Mouse (Mus musculus) heart, embryonic 15.5 days (tissue): ENCODE measurements around the gene Rpl23. TPM values are rescaled to one million over a fixed set of nuclear protein-coding genes. Genes with fewer than 3 reads are reported as not detected.
A peak's percentile ranks its signal among the peaks of the same experiment; 100 is the strongest.

Experiments
- ATAC-seq: fragments of 200-750 bp; cut with Nextera tagmentation; replicated peaks from 2 replicates; pipeline ENCODE4 v1.8.0; 2017; ENCODE audit warnings: low read depth, moderate TSS enrichment; ENCODE audit not compliant: insufficient number of reproducible peaks, insufficient read depth, low FRiP score
- H3K27ac ChIP-seq: fragments of 300-500 bp; sonication (generic); 2 replicates; pipeline ENCODE4 v1.5.1; 2015; ENCODE audit warnings: mild to moderate bottlenecking, inconsistent platforms
- H3K27me3 ChIP-seq: fragments of 300-500 bp; sonication (generic); 2 replicates; pipeline ENCODE4 v1.6.1; 2015; ENCODE audit warnings: inconsistent platforms
- H3K36me3 ChIP-seq: fragments of 300-500 bp; sonication (generic); 2 replicates; pipeline ENCODE4 v1.6.1; 2015; ENCODE audit warnings: mild to moderate bottlenecking, inconsistent platforms
- H3K4me1 ChIP-seq: fragments of 300-500 bp; sonication (generic); replicated peaks from 2 replicates; pipeline ENCODE4 v1.6.1; 2015; ENCODE audit warnings: inconsistent platforms
- H3K4me2 ChIP-seq: fragments of 300-500 bp; sonication (generic); 2 replicates; pipeline ENCODE4 v1.6.1; 2015; ENCODE audit warnings: inconsistent platforms, mild to moderate bottlenecking, moderate library complexity
- H3K4me3 ChIP-seq: fragments of 300-500 bp; sonication (generic); 2 replicates; pipeline ENCODE4 v1.5.1; 2015; ENCODE audit warnings: mild to moderate bottlenecking, inconsistent platforms
- H3K9ac ChIP-seq: fragments of 300-500 bp; sonication (generic); 2 replicates; pipeline ENCODE4 v1.6.1; 2015; ENCODE audit warnings: mild to moderate bottlenecking, inconsistent platforms
- H3K9me3 ChIP-seq: fragments of 300-500 bp; sonication (generic); replicated peaks from 2 replicates; pipeline ENCODE4 v1.6.1; 2016; ENCODE audit warnings: inconsistent platforms
- WGBS: fragments of 180-500 bp; shearing (Covaris S2); methylation state at CpG from one replicate; pipeline ENCODE4 v1.1.7; 2015; ENCODE audit warnings: mixed read lengths; 5-methylcytosine and 5-hydroxymethylcytosine counted together
- polyA plus RNA-seq: library from polyadenylated mRNA; unstranded; fragments of >200 nt; fragmentation: Nextera tagmentation; extraction: Ambion mirVana; gene quantifications from 2 replicates; pipeline ENCODE4 v1.2.1, GENCODE M21; 2015

Gene Rpl23
- polyA plus RNA-seq, 1 experiment from 2014 or later, result 399 TPM

- peaks cover 68% of the 10 kb centered on the region for H3K36me3 ChIP-seq
- H3K9me3 ChIP-seq, result no peaks in the 10 kb centered on the region
- H3K4me1 ChIP-seq, result no peaks in the 10 kb centered on the region
- no peak for ATAC-seq
- no peaks in the 10 kb centered on the region for H3K27me3 ChIP-seq
- H3K27ac ChIP-seq, result no peak overlapping the region
- H3K9ac ChIP-seq, result no peak overlapping the region
- no peak overlapping the region for H3K4me3 ChIP-seq
- no peak overlapping the region for H3K4me2 ChIP-seq
- WGBS, result 95% methylated on average over 1 of the region's 1 CpGs
Observed at GRCm38 (mm10) chr11:97758125-97758524, 24.1 kb downstream of the Rpl23 start.

DNA sequence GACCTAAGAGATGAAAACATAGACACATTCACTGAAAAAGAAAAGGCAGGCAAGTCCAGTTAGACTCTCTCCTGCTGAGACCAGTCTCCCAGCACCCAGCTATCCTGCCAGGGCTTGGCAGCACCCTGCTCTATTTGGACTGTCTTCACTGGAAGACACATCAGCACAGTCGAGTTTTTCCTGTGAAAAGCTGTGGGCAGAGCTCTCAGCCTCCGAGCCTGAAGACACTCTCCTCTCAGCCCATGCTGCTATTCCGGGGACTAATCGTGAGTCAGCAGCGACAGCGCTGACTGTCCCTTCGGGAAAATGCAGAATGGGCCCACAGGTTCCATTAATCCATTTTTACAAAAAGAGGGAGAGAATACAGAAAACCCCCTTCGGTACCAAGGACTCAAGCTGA, 29.0 kb downstream of the Rpl23 start:
- no peak overlapping the region for H3K4me3 ChIP-seq
- no peak overlapping the region for H3K4me2 ChIP-seq
- H3K4me1 ChIP-seq, result no peaks in the 10 kb centered on the region
- H3K27ac ChIP-seq, result no peak overlapping the region
- 90% methylated on average over 8 of the region's 8 CpGs for WGBS
- peaks cover 66% of the 10 kb centered on the region for H3K36me3 ChIP-seq
- H3K9ac ChIP-seq, result no peak overlapping the region
- no peak for ATAC-seq
- H3K9me3 ChIP-seq, result no peaks in the 10 kb centered on the region
- no peaks in the 10 kb centered on the region for H3K27me3 ChIP-seq

DNA sequence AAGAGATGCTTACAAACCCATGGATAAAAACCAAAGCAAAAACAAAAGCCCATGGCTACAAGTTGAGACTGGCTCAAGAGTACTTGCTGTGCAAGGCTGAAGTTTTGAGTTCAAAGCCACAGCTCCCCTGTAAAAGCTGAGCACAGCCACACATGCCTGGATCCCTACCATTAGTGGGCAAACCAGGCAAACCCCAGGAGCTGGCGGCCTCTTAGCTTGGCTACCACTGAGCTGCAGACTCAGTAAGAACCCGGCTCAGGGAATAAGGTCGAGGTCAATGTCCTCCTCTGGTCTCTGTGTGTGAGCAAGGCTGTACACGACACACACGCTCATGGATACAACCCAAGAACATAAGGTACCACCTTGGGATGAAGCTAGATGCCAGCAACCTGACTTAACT, 33.7 kb downstream of the Rpl23 start:
- H3K4me2 ChIP-seq, result no peak overlapping the region
- no peak for ATAC-seq
- H3K4me1 ChIP-seq, result peaks cover 4% of the 10 kb centered on the region
- no peaks in the 10 kb centered on the region for H3K9me3 ChIP-seq
- no peak overlapping the region for H3K9ac ChIP-seq
- H3K27me3 ChIP-seq, result no peaks in the 10 kb centered on the region
- peaks cover 50% of the 10 kb centered on the region for H3K36me3 ChIP-seq
- 84% methylated on average over 5 of the region's 5 CpGs for WGBS
- no peak overlapping the region for H3K4me3 ChIP-seq
- no peak overlapping the region for H3K27ac ChIP-seq

DNA sequence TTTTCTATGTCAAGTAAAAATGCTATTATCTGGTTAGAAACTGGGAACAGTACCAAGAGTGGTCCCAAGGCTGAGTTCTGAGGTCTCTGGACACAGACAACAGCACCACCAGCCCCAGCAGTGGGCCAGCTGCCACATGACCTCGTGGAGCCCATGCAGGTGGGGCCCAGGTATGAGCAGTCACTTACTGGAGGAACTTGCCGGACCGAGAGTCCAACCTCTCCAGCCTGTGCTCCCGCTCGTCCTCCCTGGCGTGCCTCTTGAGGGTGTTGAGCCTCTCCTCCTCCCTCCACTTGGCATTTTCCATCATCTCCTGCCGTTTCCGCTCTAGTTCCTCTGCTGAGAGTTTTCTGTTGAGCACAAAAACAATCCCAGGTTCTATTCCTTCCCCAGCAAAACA, 34.5 kb downstream of the Rpl23 start:
- H3K9me3 ChIP-seq, result no peaks in the 10 kb centered on the region
- peaks cover 43% of the 10 kb centered on the region for H3K36me3 ChIP-seq
- H3K9ac ChIP-seq, result no peak overlapping the region
- H3K4me1 ChIP-seq, result peaks cover 11% of the 10 kb centered on the region
- ATAC-seq, result no peak
- WGBS, result 82% methylated on average over 8 of the region's 8 CpGs
- no peak overlapping the region for H3K4me2 ChIP-seq
- no peak overlapping the region for H3K27ac ChIP-seq
- no peaks in the 10 kb centered on the region for H3K27me3 ChIP-seq
- no peak overlapping the region for H3K4me3 ChIP-seq

DNA sequence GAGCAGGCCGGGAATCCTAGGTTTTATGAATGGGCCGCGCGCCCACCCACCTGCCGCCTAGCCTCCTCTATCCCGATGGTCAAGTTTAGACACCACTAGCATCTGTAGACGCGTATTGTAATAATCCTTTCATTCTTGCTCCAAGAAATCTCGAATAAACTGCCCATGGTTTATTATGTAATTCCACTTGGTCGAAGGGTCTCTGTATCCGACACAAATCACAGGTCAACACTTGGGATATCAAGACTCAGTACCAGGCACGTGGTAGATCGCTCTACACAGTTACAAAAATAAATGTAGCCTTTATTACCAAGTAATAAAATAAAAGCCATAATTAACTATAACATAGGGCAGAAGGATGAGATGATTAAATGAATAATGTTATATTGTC, 36.9 kb downstream of the Rpl23 start:
- H3K27me3 ChIP-seq, result no peaks in the 10 kb centered on the region
- peaks cover 23% of the 10 kb centered on the region for H3K36me3 ChIP-seq
- no peak overlapping the region for H3K27ac ChIP-seq
- peaks cover 22% of the 10 kb centered on the region for H3K4me1 ChIP-seq
- 8% methylated on average over 13 of the region's 13 CpGs for WGBS
- H3K4me2 ChIP-seq, result peak overlapping the region; percentile 64
- no peaks in the 10 kb centered on the region for H3K9me3 ChIP-seq
- peak overlapping the region; percentile 95 for H3K4me3 ChIP-seq
- no peak overlapping the region; the same call in 1 of the 2 replicates for H3K9ac ChIP-seq
- ATAC-seq, result no peak

GRCm38 (mm10) chr11:97744718-97745330, 37.4 kb downstream of the Rpl23 start:
- Histone ChIP-seq H3K27ac (peak overlapping the region; percentile 92), H3K4me3 (peak overlapping the region; percentile 95), H3K9ac (peak overlapping the region; percentile 94), H3K4me2 (peak overlapping the region; percentile 84), H3K36me3 (peaks cover 20% of the 10 kb centered on the region; the same call in 1 of the 2 replicates), H3K9me3 (no peaks in the 10 kb centered on the region), H3K27me3 (no peaks in the 10 kb centered on the region), H3K4me1 (peaks cover 22% of the 10 kb centered on the region)
- under 1% methylated on average over 57 of the region's 57 CpGs for WGBS
- ATAC-seq, result peak; percentile 96

DNA sequence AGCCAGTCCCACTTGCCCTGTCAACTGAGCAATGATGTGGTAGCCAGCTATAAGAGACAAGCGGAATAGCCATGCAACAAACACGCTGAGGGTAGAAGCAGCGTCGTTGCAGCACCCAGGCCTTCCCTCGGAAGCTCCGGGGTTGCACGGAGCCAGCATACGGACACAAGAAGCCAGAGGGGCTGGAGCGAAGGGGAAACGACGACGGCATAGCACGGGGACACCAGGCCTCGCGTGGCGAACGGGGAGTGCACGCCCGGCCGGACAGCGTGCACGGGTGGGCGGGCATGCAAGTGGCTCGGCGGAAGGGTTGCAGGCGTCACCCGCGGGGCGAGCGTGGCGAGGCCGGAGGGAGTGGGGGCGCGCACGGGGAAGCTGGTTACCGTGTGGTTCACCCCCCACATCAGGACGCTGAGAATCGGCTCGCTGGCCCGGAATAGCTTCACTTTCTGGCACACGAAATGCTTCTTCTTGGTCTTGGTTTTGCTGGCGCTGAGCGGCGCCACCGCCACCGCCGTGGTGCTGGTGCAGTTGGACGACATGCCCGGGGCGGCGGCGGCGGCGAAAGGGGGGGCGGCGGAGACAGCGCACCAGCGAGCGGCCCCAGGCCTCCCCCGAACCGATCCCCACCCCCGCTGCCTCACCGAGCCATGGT, 38.0 kb downstream of the Rpl23 start, which contains the start of gene Pip4k2b:
TSS of gene Pip4k2b (minus strand) at position 642 of the 655 bp plus-strand sequence.
- Histone ChIP-seq H3K9me3 (no peaks in the 10 kb centered on the region), H3K27me3 (no peaks in the 10 kb centered on the region), H3K27ac (peak within 1 kb of the TSS; percentile 92), H3K9ac (peak within 1 kb of the TSS; percentile 94), H3K4me2 (peak within 1 kb of the TSS; percentile 84), H3K4me3 (peak within 1 kb of the TSS; percentile 95), H3K4me1 (peaks cover 22% of the 10 kb centered on the region), H3K36me3 (peaks cover 17% of the 10 kb centered on the region; the same call in 1 of the 2 replicates)
- WGBS, result under 1% methylated on average over 60 of the region's 63 CpGs
- peak; percentile 21 for ATAC-seq

- Histone ChIP-seq H3K27me3 (no peaks in the 10 kb centered on the region), H3K4me2 (peak overlapping the region; percentile 84), H3K4me1 (peaks cover 22% of the 10 kb centered on the region), H3K4me3 (peak overlapping the region; percentile 95), H3K9me3 (no peaks in the 10 kb centered on the region), H3K36me3 (peaks cover 15% of the 10 kb centered on the region; the same call in 1 of the 2 replicates), H3K27ac (no peak overlapping the region), H3K9ac (peak overlapping the region; percentile 94)
- no peak for ATAC-seq
- 26% methylated on average over 9 of the region's 9 CpGs for WGBS
Observed at GRCm38 (mm10) chr11:97743423-97743822, 38.8 kb downstream of the Rpl23 start.

DNA sequence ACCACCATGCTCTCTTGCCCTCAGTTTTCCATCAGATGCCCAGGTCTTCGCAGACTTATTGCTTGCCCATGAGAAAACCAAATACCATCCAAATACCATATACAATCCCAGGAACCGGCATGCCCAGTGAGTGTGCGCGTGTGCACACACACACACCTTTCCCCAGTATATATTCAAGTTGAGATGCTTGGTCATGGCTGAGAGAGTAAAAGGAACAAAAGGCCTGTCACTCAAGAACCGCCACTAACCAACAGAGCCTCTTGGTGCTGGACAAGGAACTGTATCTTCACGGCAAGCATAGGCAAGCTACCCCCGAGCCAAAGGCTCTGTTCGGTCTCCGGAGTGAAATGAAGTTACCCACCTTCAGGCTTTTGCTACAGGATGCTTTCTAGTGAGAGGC, 39.6 kb downstream of the Rpl23 start:
- Histone ChIP-seq H3K36me3 (peaks cover 15% of the 10 kb centered on the region; the same call in 1 of the 2 replicates), H3K9me3 (no peaks in the 10 kb centered on the region), H3K27me3 (no peaks in the 10 kb centered on the region), H3K27ac (no peak overlapping the region), H3K9ac (no peak overlapping the region), H3K4me1 (peaks cover 22% of the 10 kb centered on the region), H3K4me3 (peak overlapping the region; percentile 95; the same call in 1 of the 2 replicates), H3K4me2 (peak overlapping the region; percentile 84)
- WGBS, result 80% methylated on average over 9 of the region's 9 CpGs
- ATAC-seq, result no peak

GRCm38 (mm10) chr11:97742157-97742556, 40.1 kb downstream of the Rpl23 start:
- Histone ChIP-seq H3K9ac (no peak overlapping the region), H3K4me3 (no peak overlapping the region), H3K4me1 (peaks cover 22% of the 10 kb centered on the region), H3K9me3 (no peaks in the 10 kb centered on the region), H3K36me3 (peaks cover 12% of the 10 kb centered on the region; the same call in 1 of the 2 replicates), H3K4me2 (no peak overlapping the region; the same call in 1 of the 2 replicates), H3K27me3 (no peaks in the 10 kb centered on the region), H3K27ac (no peak overlapping the region)
- WGBS, result 79% methylated on average over 5 of the region's 5 CpGs
- no peak for ATAC-seq

- Histone ChIP-seq H3K27me3 (no peaks in the 10 kb centered on the region), H3K4me1 (peaks cover 20% of the 10 kb centered on the region), H3K9ac (peak overlapping the region; percentile 15), H3K4me3 (no peak overlapping the region), H3K36me3 (no peaks in the 10 kb centered on the region), H3K4me2 (no peak overlapping the region), H3K9me3 (no peaks in the 10 kb centered on the region), H3K27ac (peak overlapping the region; percentile 50)
- WGBS, result 51% methylated on average over 7 of the region's 7 CpGs
- ATAC-seq, result no peak
Observed at GRCm38 (mm10) chr11:97740190-97740589, 42.0 kb downstream of the Rpl23 start.
